Mouse (Mus musculus) forebrain, postnatal 0 days (tissue): ENCODE measurements at regions not wholly inside any gene's neighbourhood (a gene's known extent, or its start where the extent isn't known, plus 50 kb on each side); places are given as distances from the start of the nearest gene placed in this dataset.
"Not testable (repeated sequence)": the region's sequence is repeated elsewhere in the genome, so short reads cannot be mapped to it uniquely, and the experiment has no call there.

Experiments used
- ATAC-seq: fragments of 200-750 bp; cut with Nextera tagmentation; 2 replicates; pipeline ENCODE4 v1.8.0; 2017; ENCODE audit warnings: mild to moderate bottlenecking, moderate library complexity
- DNase-seq: peaks from one replicate; pipeline ENCODE4 v3.0.0-alpha.2; 2015
- H3K27ac ChIP-seq: fragments of 300-500 bp; sonication (generic); 2 replicates; pipeline ENCODE4 v1.5.1; 2014; ENCODE audit warnings: low read depth, mild to moderate bottlenecking, antibody characterized with exemption, low read length, moderate library complexity, mixed read lengths
- H3K27me3 ChIP-seq: fragments of 300-500 bp; sonication (generic); 2 replicates; pipeline ENCODE4 v1.6.1; 2014; ENCODE audit warnings: mild to moderate bottlenecking, low read length, mixed read lengths; ENCODE audit not compliant: insufficient read depth
- H3K36me3 ChIP-seq: fragments of 300-500 bp; sonication (generic); 2 replicates; pipeline ENCODE4 v1.6.1; 2014; ENCODE audit warnings: mild to moderate bottlenecking, moderate library complexity; ENCODE audit not compliant: insufficient read depth
- H3K4me1 ChIP-seq: fragments of 300-500 bp; sonication (generic); 2 replicates; pipeline ENCODE4 v1.6.1; 2014; ENCODE audit warnings: antibody characterized with exemption; ENCODE audit not compliant: insufficient read depth
- H3K4me2 ChIP-seq: fragments of 300-500 bp; sonication (generic); 2 replicates; pipeline ENCODE4 v1.6.1; 2014; ENCODE audit warnings: low read depth, mild to moderate bottlenecking, moderate library complexity
- H3K4me3 ChIP-seq: fragments of 300-500 bp; sonication (generic); 2 replicates; pipeline ENCODE4 v1.5.1; 2014; ENCODE audit warnings: low read depth, low read length, mixed read lengths
- H3K9ac ChIP-seq: fragments of 300-500 bp; sonication (generic); 2 replicates; pipeline ENCODE4 v1.6.1; 2014; ENCODE audit warnings: mild to moderate bottlenecking
- H3K9me3 ChIP-seq: fragments of 300-500 bp; sonication (generic); 2 replicates; pipeline ENCODE4 v1.6.1; 2016; ENCODE audit warnings: low read length
- CTCF ChIP-seq: sonication (generic); IDR thresholded peaks from 2 replicates; pipeline ENCODE4 v1.5.1; 2016; ENCODE audit warnings: antibody characterized with exemption, control low read depth, low read depth
- WGBS: fragments of 180-500 bp; shearing (Covaris S2); extraction: QIAGEN DNeasy Blood & Tissue Kit; methylation state at CpG from one replicate; pipeline ENCODE4 v1.1.7; 2014; 5-methylcytosine and 5-hydroxymethylcytosine counted together

- WGBS = 67% methylated on average over 4 of the region's 4 CpGs
These were observed 63.9 kb upstream of the Gm906 start for GRCm38 (mm10) chr13:50314001-50314400.

GRCm38 (mm10) chr13:50322512-50322911, 72.4 kb upstream of the Gm906 start:
- ATAC-seq = no peak
- H3K4me2 ChIP-seq = no peak overlapping the region
- no peak for DNase-seq
- H3K36me3 ChIP-seq = no peaks in the 10 kb centered on the region
- WGBS = 67% methylated on average over 4 of the region's 4 CpGs
- TF ChIP-seq CTCF = no peak
- no peaks in the 10 kb centered on the region for H3K9me3 ChIP-seq
- no peaks in the 10 kb centered on the region for H3K27me3 ChIP-seq
- H3K4me1 ChIP-seq = no peaks in the 10 kb centered on the region
- H3K4me3 ChIP-seq = no peak overlapping the region
- H3K9ac ChIP-seq = no peak overlapping the region
- H3K27ac ChIP-seq = no peak overlapping the region

More at GRCm38 (mm10) chr13:50314001-50314400, 63.9 kb upstream of the Gm906 start:
- not testable (repeated sequence) for H3K27ac ChIP-seq, H3K27me3 ChIP-seq, H3K4me3 ChIP-seq, H3K4me1 ChIP-seq, ATAC-seq, H3K4me2 ChIP-seq, H3K9ac ChIP-seq, H3K36me3 ChIP-seq, H3K9me3 ChIP-seq, DNase-seq

- H3K9me3 ChIP-seq = no peaks in the 10 kb centered on the region
- H3K4me2 ChIP-seq = no peak overlapping the region
- no peak for ATAC-seq
These were observed 78.5 kb upstream of the Gm906 start for GRCm38 (mm10) chr13:50328614-50329013.

GRCm38 (mm10) chr13:50344121-50344520, 73.5 kb upstream of the Fbxw17 start:
- Histone ChIP-seq H3K9me3 (no peaks in the 10 kb centered on the region), H3K4me3 (no peak overlapping the region), H3K4me1 (no peaks in the 10 kb centered on the region), H3K36me3 (no peaks in the 10 kb centered on the region), H3K4me2 (no peak overlapping the region), H3K27ac (no peak overlapping the region), H3K27me3 (no peaks in the 10 kb centered on the region), H3K9ac (no peak overlapping the region)
- no peak for ATAC-seq
- 94% methylated on average over 11 of the region's 11 CpGs for WGBS
- no peak for TF ChIP-seq CTCF
- DNase-seq = no peak

More at GRCm38 (mm10) chr13:50328614-50329013, 78.5 kb upstream of the Gm906 start:
- Histone ChIP-seq H3K9ac (no peak overlapping the region), H3K27ac (no peak overlapping the region), H3K4me3 (no peak overlapping the region), H3K27me3 (no peaks in the 10 kb centered on the region), H3K4me1 (no peaks in the 10 kb centered on the region), H3K36me3 (no peaks in the 10 kb centered on the region)
- WGBS = 70% methylated on average over 4 of the region's 4 CpGs
- DNase-seq = no peak
- TF ChIP-seq CTCF = no peak

GRCm38 (mm10) chr13:50351946-50352345, 65.7 kb upstream of the Fbxw17 start:
- no peak overlapping the region for H3K9ac ChIP-seq
- no peaks in the 10 kb centered on the region for H3K4me1 ChIP-seq
- no peak overlapping the region for H3K4me3 ChIP-seq
- H3K27ac ChIP-seq = no peak overlapping the region
- no peaks in the 10 kb centered on the region for H3K9me3 ChIP-seq
- H3K4me2 ChIP-seq = no peak overlapping the region
- ATAC-seq (no peak), DNase-seq (no peak)
- TF ChIP-seq CTCF = no peak
- no peaks in the 10 kb centered on the region for H3K36me3 ChIP-seq
- WGBS = 76% methylated on average over 6 of the region's 6 CpGs
- no peaks in the 10 kb centered on the region for H3K27me3 ChIP-seq

- H3K27me3 ChIP-seq = no peaks in the 10 kb centered on the region
- no peak for DNase-seq
These were observed 62.4 kb upstream of the Fbxw17 start for GRCm38 (mm10) chr13:50355265-50355664.

GRCm38 (mm10) chr13:50359536-50359935, 58.1 kb upstream of the Fbxw17 start:
- no peak for DNase-seq
- Histone ChIP-seq H3K36me3 (no peaks in the 10 kb centered on the region), H3K27ac (no peak overlapping the region), H3K4me1 (no peaks in the 10 kb centered on the region), H3K9ac (no peak overlapping the region), H3K4me2 (no peak overlapping the region), H3K27me3 (no peaks in the 10 kb centered on the region), H3K9me3 (no peaks in the 10 kb centered on the region), H3K4me3 (no peak overlapping the region)
- no peak for TF ChIP-seq CTCF
- ATAC-seq = no peak
- WGBS = 70% methylated on average over 2 of the region's 2 CpGs

More at GRCm38 (mm10) chr13:50355265-50355664, 62.4 kb upstream of the Fbxw17 start:
- Histone ChIP-seq H3K27ac (no peak overlapping the region), H3K9ac (no peak overlapping the region), H3K4me3 (no peak overlapping the region), H3K4me2 (no peak overlapping the region), H3K36me3 (no peaks in the 10 kb centered on the region), H3K4me1 (no peaks in the 10 kb centered on the region), H3K9me3 (no peaks in the 10 kb centered on the region)
- TF ChIP-seq CTCF = peak; percentile 35
- 84% methylated on average over 2 of the region's 2 CpGs for WGBS
- no peak for ATAC-seq
